ENCODE assay signal across 8 mouse cellular contexts in genomic region chr11:59661005-59661404, GRCm38 (mm10). TPM values are rescaled to one million over a fixed set of nuclear protein-coding genes. Genes with fewer than 3 reads are reported as not detected.
DNase-seq lines count a peak whose midpoint lies in the region; ATAC-seq and TF ChIP-seq lines count a peak whose summit lies in the region.

Gene Mprip (plus strand): TSS chr11:59661305.

- intact Hi-C loops in left cerebral cortex, postnatal 4 days (cut with DNase I) = loop anchor here (10.0 kb wide), 1 partner anchor 64 kb away; no protein-coding TSS in a partner anchor

- H3K9me3 ChIP-seq in forebrain, postnatal 0 days (ENCODE audit: low read length) = no peaks in the 10 kb centered on the region
- H3K9me3 ChIP-seq in hindbrain, embryonic 14.5 days (ENCODE audit: control insufficient read depth, low read length) = no peaks in the 10 kb centered on the region
- H3K9me3 ChIP-seq in neural tube, embryonic 13.5 days = no peaks in the 10 kb centered on the region

- no peak for ATAC-seq in forebrain, postnatal 0 days
- no peak for ATAC-seq in hindbrain, embryonic 14.5 days (ENCODE audit: low FRiP score)
- ATAC-seq in neural tube, embryonic 13.5 days (ENCODE audit: low read depth) = no peak

- H3K4me1 ChIP-seq in forebrain, postnatal 0 days (ENCODE audit: insufficient read depth) = peaks cover 26% of the 10 kb centered on the region
- H3K4me1 ChIP-seq in hindbrain, embryonic 14.5 days (replicated peaks; ENCODE audit: control insufficient read depth, insufficient read depth, low read length) = peaks cover 32% of the 10 kb centered on the region
- peaks cover 39% of the 10 kb centered on the region for H3K4me1 ChIP-seq in neural tube, embryonic 13.5 days (replicated peaks)

- 63% methylated on average over 3 of the region's 3 CpGs for WGBS in forebrain, postnatal 0 days
- WGBS in hindbrain, embryonic 14.5 days = 55% methylated on average over 3 of the region's 3 CpGs
- 62% methylated on average over 3 of the region's 3 CpGs for whole genome bisulfite sequencing in neural tube, embryonic 13.5 days

- peak within 1 kb of the TSS; percentile 88; the same call in 1 of the 2 replicates for H3K27ac ChIP-seq in forebrain, postnatal 0 days (ENCODE audit: low read depth, low read length)
- peak within 1 kb of the TSS; percentile 92 for H3K27ac ChIP-seq in hindbrain, embryonic 14.5 days
- peak within 1 kb of the TSS; percentile 94 for H3K27ac ChIP-seq in neural tube, embryonic 13.5 days (replicated peaks)

- H3K4me2 ChIP-seq in forebrain, postnatal 0 days (ENCODE audit: low read depth) = peak within 1 kb of the TSS; percentile 70
- H3K4me2 ChIP-seq in hindbrain, embryonic 14.5 days (replicated peaks) = peak within 1 kb of the TSS; percentile 67
- H3K4me2 ChIP-seq in neural tube, embryonic 13.5 days = peak within 1 kb of the TSS; percentile 93

- H3K4me3 ChIP-seq in forebrain, postnatal 0 days (ENCODE audit: low read depth, low read length) = peak within 1 kb of the TSS; percentile 85
- peak within 1 kb of the TSS; percentile 73 for H3K4me3 ChIP-seq in hindbrain, embryonic 14.5 days (replicated peaks; ENCODE audit: low read length)
- peak within 1 kb of the TSS; percentile 82 for H3K4me3 ChIP-seq in neural tube, embryonic 13.5 days

- no peaks in the 10 kb centered on the region for H3K36me3 ChIP-seq in forebrain, postnatal 0 days (ENCODE audit: insufficient read depth)
- H3K36me3 ChIP-seq in hindbrain, embryonic 14.5 days (replicated peaks; ENCODE audit: control insufficient read depth, insufficient read depth) = no peaks in the 10 kb centered on the region
- no peaks in the 10 kb centered on the region for H3K36me3 ChIP-seq in neural tube, embryonic 13.5 days

- no peak for TF ChIP-seq CTCF in forebrain, postnatal 0 days (IDR thresholded peaks at IDR 0.05; ENCODE audit: low read depth)

- peak; percentile 28 for DNase-seq in cerebellum, adult 11-12 months
- no peak for DNase-seq in cerebellum, adult 11 months
- no peak for DNase-seq in adrenal gland, adult 2 months
- DNase-seq in forebrain, postnatal 0 days = no peak
- DNase-seq in hindbrain, embryonic 14.5 days (ENCODE audit: low spot score) = no peak
- no peak for DNase-seq in left cerebral cortex, postnatal 4 days
- no peak for DNase-seq in T-cell, adult 2 months (ENCODE audit: low spot score)

- no peaks in the 10 kb centered on the region for H3K27me3 ChIP-seq in forebrain, postnatal 0 days (ENCODE audit: insufficient read depth, low read length)
- no peaks in the 10 kb centered on the region for H3K27me3 ChIP-seq in hindbrain, embryonic 14.5 days (ENCODE audit: control insufficient read depth, insufficient read depth, low read length)
- H3K27me3 ChIP-seq in neural tube, embryonic 13.5 days = no peaks in the 10 kb centered on the region

- peak within 1 kb of the TSS; percentile 78 for H3K9ac ChIP-seq in forebrain, postnatal 0 days
- peak within 1 kb of the TSS; percentile 88 for H3K9ac ChIP-seq in hindbrain, embryonic 14.5 days
- peak within 1 kb of the TSS; percentile 75 for H3K9ac ChIP-seq in neural tube, embryonic 13.5 days

RNA-seq across cellular contexts. Expression of gene Mprip, which starts in this region (rescaled TPM):
- total RNA-seq in adrenal gland, adult 2 months (2021) = 100 to 1,000 TPM; 190 to 233 TPM
- polyA plus RNA-seq in adrenal gland, adult 2 months (2012; rRNA removed) = 48.0 and 79.6 TPM in 2 replicates
- total RNA-seq in forebrain, postnatal 0 days (2014; rRNA removed) = 191 and 205 TPM in 2 replicates
- 62.0 and 62.2 TPM in 2 replicates for polyA plus RNA-seq in forebrain, postnatal 0 days (2015; fragmentation: Nextera tagmentation; extraction: Ambion mirVana)
- polyA plus RNA-seq in hindbrain, embryonic 14.5 days (2014; fragmentation: Nextera tagmentation; extraction: Ambion mirVana) = 68.1 and 71.5 TPM in 2 replicates
- 100 to 1,000 TPM; 270 to 281 TPM for total RNA-seq in left cerebral cortex, postnatal 4 days (2021)
- polyA plus RNA-seq in neural tube, embryonic 13.5 days (2015; fragmentation: Nextera tagmentation; extraction: Ambion mirVana) = 58.2 and 73.5 TPM in 2 replicates
